Mouse (Mus musculus): ENCODE measurements at regions not wholly inside any gene's neighbourhood (a gene's known extent, or its start where the extent isn't known, plus 50 kb on each side); places are given as distances from the start of the nearest gene placed in this dataset.

- Histone ChIP-seq H3K36me3 (ENCODE audit: control insufficient read depth, insufficient read depth, low read length) (no peaks in the 10 kb centered on the region), H3K4me3 (ENCODE audit: low read length) (peak overlapping the region; percentile 67), H3K27me3 (replicated peaks; ENCODE audit: control insufficient read depth, insufficient read depth, low read length) (no peaks in the 10 kb centered on the region), H3K9me3 (ENCODE audit: control insufficient read depth, low read length) (no peaks in the 10 kb centered on the region), H3K4me2 (ENCODE audit: low read depth, low read length) (peak overlapping the region; percentile 77), H3K9ac (ENCODE audit: low read depth, low read length) (peak overlapping the region; percentile 73; the same call in 1 of the 2 replicates), H3K4me1 (ENCODE audit: control insufficient read depth, insufficient read depth, low read length) (peaks cover 16% of the 10 kb centered on the region), H3K27ac (ENCODE audit: low read length) (peak overlapping the region; percentile 96)
- 0 out of 2 replicates have a peak, but pooled peaks have one; percentile 0 for ATAC-seq
- WGBS, result 44% methylated on average over 11 of the region's 11 CpGs
Observed at GRCm38 (mm10) chr16:25058051-25058747, 228.4 kb upstream of the Tprg start.

- H3K9me3 ChIP-seq (ENCODE audit: control insufficient read depth, low read length), result no peaks in the 10 kb centered on the region
- WGBS, result under 1% methylated on average over 36 of the region's 36 CpGs
- peak overlapping the region; percentile 96 for H3K27ac ChIP-seq (ENCODE audit: low read length)
- H3K4me1 ChIP-seq (ENCODE audit: control insufficient read depth, insufficient read depth, low read length), result peaks cover 16% of the 10 kb centered on the region
- peak overlapping the region; percentile 67 for H3K4me3 ChIP-seq (ENCODE audit: low read length)
- no peaks in the 10 kb centered on the region for H3K27me3 ChIP-seq (replicated peaks; ENCODE audit: control insufficient read depth, insufficient read depth, low read length)
- H3K9ac ChIP-seq (ENCODE audit: low read depth, low read length), result peak overlapping the region; percentile 73
- peak overlapping the region; percentile 77 for H3K4me2 ChIP-seq (ENCODE audit: low read depth, low read length)
- peak; percentile 97 for ATAC-seq
- no peaks in the 10 kb centered on the region for H3K36me3 ChIP-seq (ENCODE audit: control insufficient read depth, insufficient read depth, low read length)
Observed at GRCm38 (mm10) chr16:25058812-25059501, 227.7 kb upstream of the Tprg start.

- ATAC-seq, result peak; percentile 52
- 3% methylated on average over 12 of the region's 12 CpGs for WGBS
Observed at GRCm38 (mm10) chr16:25059504-25059992, 227.1 kb upstream of the Tprg start.

GRCm38 (mm10) chr16:25060266-25060665 lies 226.4 kb upstream of the Tprg start:
- no peak overlapping the region for H3K9ac ChIP-seq (ENCODE audit: low read depth, low read length)
- no peak overlapping the region for H3K4me2 ChIP-seq (ENCODE audit: low read depth, low read length)
- peaks cover 16% of the 10 kb centered on the region for H3K4me1 ChIP-seq (ENCODE audit: control insufficient read depth, insufficient read depth, low read length)
- WGBS, result 85% methylated on average over 8 of the region's 8 CpGs
- no peak for ATAC-seq
- H3K9me3 ChIP-seq (ENCODE audit: control insufficient read depth, low read length), result no peaks in the 10 kb centered on the region
- no peaks in the 10 kb centered on the region for H3K36me3 ChIP-seq (ENCODE audit: control insufficient read depth, insufficient read depth, low read length)
- H3K4me3 ChIP-seq (ENCODE audit: low read length), result no peak overlapping the region
- H3K27ac ChIP-seq (ENCODE audit: low read length), result peak overlapping the region; percentile 96; the same call in 1 of the 2 replicates
- no peaks in the 10 kb centered on the region for H3K27me3 ChIP-seq (replicated peaks; ENCODE audit: control insufficient read depth, insufficient read depth, low read length)

More at GRCm38 (mm10) chr16:25059504-25059992, 227.1 kb upstream of the Tprg start:
- Histone ChIP-seq H3K36me3 (ENCODE audit: control insufficient read depth, insufficient read depth, low read length) (no peaks in the 10 kb centered on the region), H3K4me2 (ENCODE audit: low read depth, low read length) (peak overlapping the region; percentile 77), H3K4me1 (ENCODE audit: control insufficient read depth, insufficient read depth, low read length) (peaks cover 16% of the 10 kb centered on the region), H3K9me3 (ENCODE audit: control insufficient read depth, low read length) (no peaks in the 10 kb centered on the region), H3K27ac (ENCODE audit: low read length) (peak overlapping the region; percentile 96), H3K9ac (ENCODE audit: low read depth, low read length) (peak overlapping the region; percentile 73), H3K27me3 (replicated peaks; ENCODE audit: control insufficient read depth, insufficient read depth, low read length) (no peaks in the 10 kb centered on the region), H3K4me3 (ENCODE audit: low read length) (peak overlapping the region; percentile 67)

- no peaks in the 10 kb centered on the region for H3K36me3 ChIP-seq (ENCODE audit: control insufficient read depth, insufficient read depth, low read length)
- 64% methylated on average over 4 of the region's 4 CpGs for WGBS
- no peaks in the 10 kb centered on the region for H3K9me3 ChIP-seq (ENCODE audit: control insufficient read depth, low read length)
- no peaks in the 10 kb centered on the region for H3K27me3 ChIP-seq (replicated peaks; ENCODE audit: control insufficient read depth, insufficient read depth, low read length)
- no peak overlapping the region for H3K4me2 ChIP-seq (ENCODE audit: low read depth, low read length)
- ATAC-seq, result no peak
- peaks cover 22% of the 10 kb centered on the region for H3K4me1 ChIP-seq (ENCODE audit: control insufficient read depth, insufficient read depth, low read length)
- H3K9ac ChIP-seq (ENCODE audit: low read depth, low read length), result no peak overlapping the region
- no peak overlapping the region for H3K27ac ChIP-seq (ENCODE audit: low read length)
- no peak overlapping the region for H3K4me3 ChIP-seq (ENCODE audit: low read length)
Observed at GRCm38 (mm10) chr16:25061631-25062030, 225.0 kb upstream of the Tprg start.

- H3K9me3 ChIP-seq (ENCODE audit: control insufficient read depth, low read length), result no peaks in the 10 kb centered on the region
- no peak overlapping the region for H3K4me2 ChIP-seq (ENCODE audit: low read depth, low read length)
- no peak for ATAC-seq
- H3K4me3 ChIP-seq (ENCODE audit: low read length), result no peak overlapping the region
- no peak overlapping the region for H3K27ac ChIP-seq (ENCODE audit: low read length)
- H3K9ac ChIP-seq (ENCODE audit: low read depth, low read length), result no peak overlapping the region
- H3K4me1 ChIP-seq (ENCODE audit: control insufficient read depth, insufficient read depth, low read length), result peaks cover 27% of the 10 kb centered on the region
- no peaks in the 10 kb centered on the region for H3K36me3 ChIP-seq (ENCODE audit: control insufficient read depth, insufficient read depth, low read length)
- no peaks in the 10 kb centered on the region for H3K27me3 ChIP-seq (replicated peaks; ENCODE audit: control insufficient read depth, insufficient read depth, low read length)
Observed at GRCm38 (mm10) chr16:25063981-25064380, 222.6 kb upstream of the Tprg start.

- Histone ChIP-seq H3K27ac (ENCODE audit: low read length) (no peak overlapping the region), H3K36me3 (ENCODE audit: control insufficient read depth, insufficient read depth, low read length) (no peaks in the 10 kb centered on the region), H3K4me3 (ENCODE audit: low read length) (no peak overlapping the region), H3K9ac (ENCODE audit: low read depth, low read length) (no peak overlapping the region), H3K27me3 (replicated peaks; ENCODE audit: control insufficient read depth, insufficient read depth, low read length) (no peaks in the 10 kb centered on the region), H3K4me1 (ENCODE audit: control insufficient read depth, insufficient read depth, low read length) (peaks cover 26% of the 10 kb centered on the region), H3K9me3 (ENCODE audit: control insufficient read depth, low read length) (no peaks in the 10 kb centered on the region), H3K4me2 (ENCODE audit: low read depth, low read length) (no peak overlapping the region)
- no peak for ATAC-seq
- WGBS, result 21% methylated on average over 4 of the region's 4 CpGs
Observed at GRCm38 (mm10) chr16:25064538-25064937, 222.1 kb upstream of the Tprg start.

GRCm38 (mm10) chr16:25066822-25067221 lies 219.8 kb upstream of the Tprg start:
- Histone ChIP-seq H3K9me3 (ENCODE audit: control insufficient read depth, low read length) (no peaks in the 10 kb centered on the region), H3K27ac (ENCODE audit: low read length) (peak overlapping the region; percentile 50; the same call in 1 of the 2 replicates), H3K4me3 (ENCODE audit: low read length) (no peak overlapping the region), H3K4me2 (ENCODE audit: low read depth, low read length) (peak overlapping the region; percentile 4; the same call in 1 of the 2 replicates), H3K4me1 (ENCODE audit: control insufficient read depth, insufficient read depth, low read length) (peaks cover 19% of the 10 kb centered on the region), H3K36me3 (ENCODE audit: control insufficient read depth, insufficient read depth, low read length) (no peaks in the 10 kb centered on the region), H3K27me3 (replicated peaks; ENCODE audit: control insufficient read depth, insufficient read depth, low read length) (no peaks in the 10 kb centered on the region), H3K9ac (ENCODE audit: low read depth, low read length) (no peak overlapping the region)
- ATAC-seq, result peak; percentile 56
- 25% methylated on average over 7 of the region's 7 CpGs for WGBS

Data from intestine, embryonic 16.5 days (tissue).